Mouse (Mus musculus) layer of hippocampus, adult 9-11 months (tissue): ENCODE measurements around the gene Pitx3.
A peak's percentile ranks its signal among the peaks of the same experiment; 100 is the strongest.
"Not testable (repeated sequence)": the region's sequence is repeated elsewhere in the genome, so short reads cannot be mapped to it uniquely, and the experiment has no call there.

ENCODE experiments used
- DNase-seq: peaks from one replicate; pipeline ENCODE4 v3.0.0; 2022

Pitx3 gene

DNA sequence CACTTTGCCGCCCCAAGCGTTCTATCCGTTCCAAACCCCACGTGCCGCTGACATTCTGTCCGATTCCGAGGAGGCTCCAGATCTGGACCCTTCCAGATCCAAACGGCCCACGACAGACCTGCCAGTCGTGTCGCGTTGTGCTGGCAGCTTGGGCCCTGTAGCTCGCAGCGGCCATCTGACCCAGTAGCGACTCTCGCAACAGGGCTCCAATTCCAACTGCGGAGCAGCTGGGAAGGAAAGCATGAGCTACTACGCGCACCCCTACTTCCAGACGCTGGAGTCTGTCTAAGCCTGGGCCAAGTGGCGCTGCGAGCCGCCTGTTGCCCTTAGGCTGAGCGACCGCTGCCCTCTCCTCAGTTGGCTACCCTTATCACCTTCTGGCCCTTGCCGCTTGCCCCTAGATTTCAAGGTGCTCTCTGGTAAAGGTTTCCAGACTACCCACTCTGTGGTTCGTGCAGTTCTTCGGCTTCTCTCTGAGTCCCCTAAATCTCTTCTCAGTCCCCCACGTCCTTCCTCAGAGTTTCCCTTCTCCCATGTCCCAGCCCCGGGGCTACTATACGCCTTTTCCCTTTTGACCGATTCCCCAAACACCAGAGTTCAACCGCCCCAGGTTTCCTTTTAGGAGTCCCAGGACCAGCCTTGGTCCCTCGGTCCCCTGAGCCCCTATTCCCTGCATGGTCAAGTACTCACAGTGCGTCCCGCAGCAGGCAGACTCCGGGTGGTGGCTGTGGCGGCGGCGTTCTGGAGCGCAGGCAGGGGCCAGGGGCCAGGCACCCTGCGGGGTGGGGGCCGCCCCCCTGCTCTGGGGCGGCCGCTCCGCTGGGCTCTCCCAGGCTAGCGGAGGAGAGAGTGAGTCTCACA lies at the start of gene Pitx3:
Pitx3 (minus strand) TSS at position 816 of the 861 bp plus-strand sequence.
- DNase-seq = no peak

DNA sequence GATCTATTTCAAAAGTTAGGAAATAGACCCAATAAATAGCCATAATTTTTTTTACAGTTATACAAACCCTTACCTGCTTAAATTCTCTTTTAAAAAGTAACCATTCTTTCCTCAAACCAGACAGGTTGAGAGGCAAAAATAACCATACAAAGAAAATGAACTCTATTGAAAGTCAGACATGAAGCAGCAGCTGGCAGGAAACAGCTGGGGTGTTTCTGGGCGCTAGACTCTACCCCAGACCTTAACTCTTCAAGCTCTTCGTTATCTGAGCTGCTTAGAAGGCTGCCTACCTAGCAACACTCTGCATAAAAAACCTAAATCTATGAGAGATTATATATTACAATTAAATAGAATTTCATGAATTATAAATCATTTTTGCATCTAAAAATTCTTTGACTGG lies 39.1 kb upstream of the Pitx3 start:
- DNase-seq = no peak

DNA sequence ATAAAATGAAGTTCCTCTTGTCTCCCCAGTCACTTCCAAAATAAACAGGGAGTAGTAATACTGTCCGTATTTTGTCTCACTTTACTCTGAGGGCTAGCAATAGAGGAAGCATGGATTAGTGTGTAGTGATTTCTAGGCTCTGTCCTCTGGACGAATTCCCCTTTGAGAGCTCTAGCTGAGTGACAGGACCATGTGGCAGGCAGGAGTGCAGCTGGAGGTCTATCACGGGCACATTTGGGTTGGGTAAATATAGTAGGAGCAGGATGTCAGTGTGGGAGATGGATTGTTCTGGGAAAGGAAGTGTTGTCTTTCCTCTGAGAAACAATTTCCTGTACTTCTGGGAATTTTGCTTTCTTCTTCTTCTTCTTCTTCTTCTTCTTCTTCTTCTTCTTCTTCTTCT lies 38.5 kb upstream of the Pitx3 start:
- peak; percentile 44 for DNase-seq

DNA sequence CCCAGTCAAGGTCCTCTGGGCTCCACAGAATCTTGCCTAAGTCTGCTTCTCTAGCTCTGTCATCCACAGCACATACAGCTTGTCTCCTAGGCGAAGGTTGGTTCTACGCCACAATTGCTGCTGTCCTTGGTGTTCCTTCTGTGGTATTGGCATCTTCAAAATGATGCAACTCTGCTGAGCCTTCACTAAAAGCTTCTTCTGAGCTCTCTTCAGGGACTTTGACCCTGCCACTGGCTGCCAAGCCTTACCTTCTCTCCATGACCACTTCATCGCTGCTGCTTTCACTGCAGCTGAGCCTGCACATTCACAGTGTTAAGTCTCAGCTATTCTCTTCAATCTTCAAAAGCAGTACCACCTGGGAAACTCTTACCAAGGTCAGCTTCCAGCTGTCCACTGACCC lies 34.1 kb upstream of the Pitx3 start:
- DNase-seq = no peak

DNA sequence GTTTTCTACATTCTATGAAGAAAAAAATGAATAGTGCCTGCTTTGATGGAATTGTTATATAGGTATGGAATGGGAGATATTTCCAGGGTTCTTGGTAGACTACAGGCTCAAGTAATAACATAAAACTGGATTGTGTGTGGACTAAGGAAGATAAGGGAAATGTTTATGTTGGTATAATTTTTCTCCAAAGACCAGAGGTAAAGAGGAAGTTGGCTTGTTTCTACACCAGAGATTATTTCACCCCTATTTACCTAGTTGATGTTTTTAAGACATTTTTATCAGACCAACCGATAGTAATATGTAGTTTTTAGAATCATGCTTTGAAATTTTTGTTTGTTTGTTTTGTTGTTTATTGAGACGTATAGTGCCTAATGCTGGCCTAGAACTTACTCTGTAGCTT lies 32.1 kb upstream of the Pitx3 start:
- DNase-seq = no peak

DNA sequence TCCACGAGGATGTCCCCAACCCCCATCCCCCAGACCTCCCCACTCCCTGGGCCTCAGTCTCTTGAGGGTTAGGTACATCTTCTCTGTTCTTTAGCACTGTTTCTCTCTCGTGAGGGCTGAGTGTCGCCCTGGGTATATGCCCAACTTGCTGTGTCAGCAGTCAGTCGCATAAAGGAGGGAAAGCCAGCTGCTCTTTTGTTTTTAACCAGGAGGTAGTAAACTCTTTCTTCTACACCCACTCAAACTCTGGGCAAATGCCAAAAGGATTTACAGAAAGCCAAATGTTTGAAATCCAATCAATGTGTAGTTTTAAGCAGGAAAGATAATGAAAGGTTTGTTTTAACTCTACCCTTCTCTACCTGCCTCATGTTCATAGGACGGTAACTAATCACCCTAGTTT lies 28.9 kb upstream of the Pitx3 start:
- no peak for DNase-seq

DNA sequence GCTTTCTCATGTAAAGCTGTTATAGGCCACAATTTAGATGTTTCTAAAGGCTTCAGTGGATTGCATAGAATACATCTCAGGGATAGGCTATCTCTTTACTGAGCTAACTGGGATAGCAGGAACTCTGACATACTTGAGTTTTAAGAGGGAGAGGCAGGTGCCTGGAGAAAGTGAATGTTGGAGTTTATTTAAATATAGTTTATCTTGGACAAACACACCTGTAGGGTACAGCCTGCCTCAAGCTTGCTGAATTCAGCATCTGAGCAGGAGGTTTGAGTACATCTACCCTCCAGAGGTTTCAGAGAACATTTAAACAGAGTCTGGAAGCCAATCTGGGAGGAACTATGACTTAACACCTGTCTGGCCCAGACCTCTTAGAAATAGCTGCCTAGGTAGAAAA lies 27.0 kb upstream of the Pitx3 start:
- DNase-seq = no peak

DNA sequence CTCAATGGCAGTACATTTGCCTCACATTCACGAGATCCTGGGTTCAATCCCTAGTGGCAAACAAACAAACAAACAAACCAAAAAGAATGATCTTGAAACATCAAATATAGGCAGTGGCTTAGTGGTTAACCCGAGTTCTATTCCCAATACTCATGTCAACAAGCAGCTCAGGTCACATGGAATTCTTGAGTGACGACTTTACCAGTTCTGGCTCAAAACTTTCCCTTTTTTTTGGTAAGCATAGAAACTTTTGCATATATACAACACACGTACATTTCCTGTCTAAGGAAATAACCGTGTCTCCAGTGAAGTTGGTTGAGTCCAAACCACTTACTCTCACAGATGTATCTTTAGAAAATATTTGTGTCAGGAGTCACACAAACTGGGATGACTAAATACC lies 24.4 kb upstream of the Pitx3 start:
- no peak for DNase-seq

DNA sequence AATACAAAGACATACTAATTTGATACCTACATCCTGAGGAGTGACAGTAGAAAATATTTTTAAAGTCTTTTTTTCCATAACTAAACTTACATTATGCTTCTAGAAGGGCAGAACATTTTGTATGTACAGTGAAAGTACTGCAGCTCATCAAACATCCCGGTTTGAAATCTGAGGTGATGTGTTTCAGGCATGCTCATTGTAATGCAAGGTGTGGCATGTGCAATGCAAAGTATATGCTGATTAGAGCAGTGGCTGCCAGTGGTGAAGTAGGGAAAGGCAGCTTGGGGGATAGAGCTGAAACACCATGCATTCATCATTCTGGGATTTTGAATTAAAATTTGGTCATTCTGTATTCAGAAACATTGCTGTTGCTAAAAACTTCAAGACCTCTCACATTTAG lies 21.8 kb upstream of the Pitx3 start:
- DNase-seq = no peak

DNA sequence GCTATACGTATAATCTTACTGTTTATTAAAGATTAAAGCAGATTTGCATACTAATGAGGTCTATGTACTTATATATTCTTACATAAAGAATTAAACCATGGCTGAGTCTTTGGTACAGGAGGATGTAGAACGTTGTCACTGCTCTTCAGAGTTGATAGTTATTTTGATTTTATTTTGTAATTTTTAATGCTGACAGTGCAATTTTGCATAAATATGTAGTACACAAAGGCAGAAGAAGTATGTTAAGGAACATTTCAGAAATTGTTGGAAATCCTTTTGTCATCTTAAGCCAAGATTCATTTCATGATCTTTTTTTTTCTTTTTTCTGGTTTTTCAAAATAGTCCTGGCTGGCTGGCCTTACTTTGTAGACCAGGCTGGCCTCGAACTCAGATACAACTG lies 21.3 kb upstream of the Pitx3 start:
- no peak for DNase-seq

DNA sequence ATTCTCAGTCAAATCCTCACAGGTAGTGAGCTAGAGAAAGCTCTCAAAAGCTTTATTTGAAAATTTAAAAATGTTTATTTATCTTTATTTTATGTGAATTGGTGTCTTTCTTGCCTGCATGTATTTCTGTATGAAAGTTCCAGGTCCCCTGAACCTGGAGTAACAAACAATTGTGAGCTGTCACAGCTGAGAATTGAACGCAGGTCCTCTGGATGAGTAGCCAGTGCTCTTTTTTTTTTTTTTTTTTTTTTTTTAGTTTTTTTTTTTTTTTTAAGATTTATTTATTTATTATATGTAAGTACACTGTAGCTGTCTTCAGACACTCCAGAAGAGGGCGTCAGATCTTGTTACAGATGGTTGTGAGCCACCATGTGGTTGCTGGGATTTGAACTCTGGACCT lies 19.0 kb upstream of the Pitx3 start:
- not testable (repeated sequence) for DNase-seq

DNA sequence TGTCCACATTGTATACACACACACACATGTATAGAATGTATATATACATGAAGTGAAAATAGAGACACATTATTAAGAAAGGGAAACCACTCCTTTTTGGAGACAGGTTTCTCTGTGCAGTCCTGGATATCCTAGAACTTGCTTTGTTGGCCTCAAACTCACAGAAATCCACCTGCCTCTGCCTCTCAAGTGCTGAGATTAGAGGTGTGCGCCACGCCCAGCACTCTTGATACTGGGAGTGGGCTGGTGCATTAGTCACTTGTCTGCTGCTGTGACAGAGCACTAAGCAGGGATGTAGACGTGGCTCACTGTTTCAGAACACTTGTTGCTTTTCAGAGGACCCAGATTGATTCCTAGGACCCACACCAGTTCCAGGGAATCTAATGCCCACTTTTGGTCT lies 17.8 kb upstream of the Pitx3 start:
- DNase-seq = no peak

DNA sequence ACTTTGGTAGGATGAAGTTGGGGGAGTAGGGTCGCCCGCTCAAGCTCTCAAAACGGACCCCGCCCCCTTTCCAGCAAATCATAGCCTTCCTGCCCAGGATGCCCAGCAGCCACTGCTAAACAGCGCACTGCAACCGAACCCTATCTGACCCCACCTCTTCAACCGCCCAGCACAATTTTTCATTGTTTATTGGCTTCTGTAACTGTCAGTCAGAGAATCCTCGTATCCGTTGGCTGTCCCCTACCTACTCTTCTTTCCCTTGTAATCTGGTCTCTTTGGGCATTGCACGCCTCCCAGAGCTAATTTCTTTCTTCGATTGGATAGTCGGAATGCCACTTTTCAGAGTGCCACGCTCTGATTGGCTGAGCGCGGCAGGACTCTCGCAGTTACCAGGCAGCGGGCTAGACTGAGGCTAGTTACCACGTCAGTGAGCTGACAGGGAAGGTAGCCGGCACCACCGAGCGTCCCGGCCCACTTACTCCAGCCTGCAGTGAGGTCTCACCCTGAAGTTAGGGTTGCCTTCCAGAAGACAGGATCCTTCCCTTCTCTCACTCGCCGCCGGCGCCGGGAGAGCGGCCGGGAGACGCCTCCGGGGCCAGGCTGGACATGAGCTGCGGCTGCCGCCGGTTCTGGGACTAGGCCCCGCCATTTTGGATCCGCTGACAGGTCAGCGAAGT lies 4.1 kb upstream of the Pitx3 start, which contains the start of gene Gbf1:
Gbf1 (plus strand) TSS at position 383 of the 677 bp plus-strand sequence.
- peak; percentile 99 for DNase-seq

DNA sequence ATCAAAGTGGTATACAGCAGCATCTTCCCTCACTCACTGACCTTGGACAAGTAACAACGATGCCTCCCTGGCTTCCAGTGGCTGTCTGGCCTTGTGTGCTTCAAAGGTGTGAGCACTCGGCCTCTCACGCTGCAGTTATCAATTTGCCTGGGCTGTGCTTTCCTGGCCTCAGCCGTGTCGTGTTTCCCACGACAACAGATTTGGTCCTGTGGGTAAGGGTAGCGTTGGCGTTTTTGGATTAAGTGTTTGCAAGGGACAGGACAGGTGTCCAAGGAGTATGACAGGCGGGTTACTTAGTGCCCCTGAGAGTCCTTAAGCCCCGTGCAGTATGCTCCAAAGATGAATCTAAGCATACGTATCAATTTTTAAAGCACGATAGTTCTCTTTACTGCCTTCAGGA lies 965 bp upstream of the Pitx3 start:
- no peak for DNase-seq

DNA sequence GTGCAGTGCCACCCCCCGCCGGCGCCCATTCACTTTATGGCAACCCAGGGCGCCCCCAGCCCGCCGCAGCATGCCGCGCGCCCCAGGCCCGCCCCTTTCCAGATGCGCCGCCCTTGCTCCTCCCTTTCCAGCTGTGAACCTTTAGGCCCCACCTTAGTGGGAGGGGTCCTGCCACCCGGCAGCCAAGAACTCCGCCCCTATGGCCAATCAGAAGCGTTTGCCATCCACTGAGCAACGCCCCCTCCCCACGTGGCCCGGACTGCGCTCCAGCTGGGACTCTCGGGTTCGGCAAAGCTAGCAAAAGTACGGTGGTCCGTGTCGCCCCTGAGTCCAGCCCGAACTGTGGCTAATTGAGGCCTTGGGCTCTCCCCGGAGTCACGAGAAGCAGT lies 240 bp upstream of the Pitx3 start:
- DNase-seq = peak; percentile 52

DNA sequence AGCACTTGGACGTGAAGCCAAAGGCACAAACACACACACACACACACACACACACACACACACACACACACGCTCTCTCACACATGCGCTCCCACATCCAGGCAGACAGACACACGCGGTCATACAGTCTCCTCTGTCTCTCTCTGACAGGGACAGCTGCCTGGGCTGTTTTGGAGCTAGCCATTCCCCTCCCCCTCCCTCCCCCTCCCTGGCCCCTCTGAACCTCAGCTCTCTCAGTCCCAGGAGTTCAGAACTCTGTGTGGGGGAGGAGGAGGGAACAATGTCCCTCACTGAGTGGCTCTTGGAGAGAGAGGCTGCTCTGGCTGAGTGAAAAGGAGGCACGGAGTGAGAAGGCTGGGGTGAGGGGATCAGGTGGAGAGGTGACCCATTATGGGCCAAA lies 7.0 kb downstream of the Pitx3 start:
- DNase-seq = no peak

DNA sequence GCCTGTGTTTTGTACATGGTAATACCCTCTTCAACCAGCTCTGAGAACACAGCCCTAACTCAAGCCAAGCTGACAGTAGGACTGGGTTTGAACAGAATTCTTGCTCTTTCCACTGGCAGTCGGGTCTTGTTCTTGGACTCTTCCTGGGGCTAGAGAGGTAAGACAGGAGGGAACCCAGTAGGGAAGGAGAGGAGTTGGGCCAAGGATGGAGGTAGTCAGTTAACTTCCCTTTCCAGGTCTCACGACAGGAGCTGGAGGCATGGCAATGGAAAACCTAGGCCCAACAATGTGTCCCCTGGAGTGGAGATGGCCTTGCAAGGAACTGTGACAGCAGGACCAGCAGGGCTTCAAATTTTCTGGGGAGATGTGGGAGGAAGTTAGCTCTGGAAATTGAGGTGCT lies 7.8 kb downstream of the Pitx3 start:
- DNase-seq = no peak

DNA sequence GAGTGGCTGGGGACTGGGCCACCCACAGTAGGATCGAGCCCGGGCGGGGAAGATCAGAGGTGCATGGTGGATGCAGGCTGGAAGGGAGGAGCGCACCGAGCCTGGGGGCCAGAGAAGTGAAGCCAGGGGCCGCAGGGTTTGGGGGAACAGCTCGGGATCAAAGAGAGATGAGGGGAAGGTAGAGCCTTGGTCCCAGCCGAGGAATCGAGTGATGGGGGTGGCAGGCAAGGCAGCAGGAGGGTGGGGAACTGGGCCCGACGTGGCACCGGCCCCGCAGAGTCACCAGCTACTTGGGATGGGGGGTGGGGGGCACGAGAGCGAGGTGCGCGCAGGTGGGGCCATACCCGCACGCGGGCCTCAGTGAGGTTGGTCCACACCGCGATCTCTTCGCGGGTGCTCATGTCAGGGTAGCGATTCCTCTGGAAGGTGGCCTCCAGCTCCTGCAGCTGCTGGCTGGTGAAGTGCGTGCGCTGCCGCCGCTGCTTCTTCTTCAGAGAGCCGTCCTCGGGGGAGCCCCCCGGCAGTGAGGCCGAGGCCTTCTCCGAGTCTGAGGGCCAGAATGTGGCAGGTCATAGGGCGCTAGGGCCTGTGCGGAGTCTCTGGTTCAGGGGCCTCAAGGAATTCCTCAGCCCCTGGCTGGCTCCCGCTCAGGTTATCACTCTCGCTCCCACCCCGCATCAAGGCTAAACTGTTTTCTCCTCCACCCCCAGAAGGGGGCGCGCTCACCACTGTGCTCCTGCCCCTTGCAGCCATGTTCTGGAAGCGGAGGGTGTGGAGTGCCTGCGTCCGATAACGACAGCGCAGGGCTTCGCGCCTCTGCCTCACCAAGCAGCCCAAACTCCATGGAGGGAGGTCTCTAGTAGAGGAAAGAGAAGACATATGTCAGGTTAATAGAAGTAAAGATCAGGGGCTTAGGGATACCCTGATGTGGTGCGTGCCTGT lies 11.2 kb downstream of the Pitx3 start:
- DNase-seq = no peak

DNA sequence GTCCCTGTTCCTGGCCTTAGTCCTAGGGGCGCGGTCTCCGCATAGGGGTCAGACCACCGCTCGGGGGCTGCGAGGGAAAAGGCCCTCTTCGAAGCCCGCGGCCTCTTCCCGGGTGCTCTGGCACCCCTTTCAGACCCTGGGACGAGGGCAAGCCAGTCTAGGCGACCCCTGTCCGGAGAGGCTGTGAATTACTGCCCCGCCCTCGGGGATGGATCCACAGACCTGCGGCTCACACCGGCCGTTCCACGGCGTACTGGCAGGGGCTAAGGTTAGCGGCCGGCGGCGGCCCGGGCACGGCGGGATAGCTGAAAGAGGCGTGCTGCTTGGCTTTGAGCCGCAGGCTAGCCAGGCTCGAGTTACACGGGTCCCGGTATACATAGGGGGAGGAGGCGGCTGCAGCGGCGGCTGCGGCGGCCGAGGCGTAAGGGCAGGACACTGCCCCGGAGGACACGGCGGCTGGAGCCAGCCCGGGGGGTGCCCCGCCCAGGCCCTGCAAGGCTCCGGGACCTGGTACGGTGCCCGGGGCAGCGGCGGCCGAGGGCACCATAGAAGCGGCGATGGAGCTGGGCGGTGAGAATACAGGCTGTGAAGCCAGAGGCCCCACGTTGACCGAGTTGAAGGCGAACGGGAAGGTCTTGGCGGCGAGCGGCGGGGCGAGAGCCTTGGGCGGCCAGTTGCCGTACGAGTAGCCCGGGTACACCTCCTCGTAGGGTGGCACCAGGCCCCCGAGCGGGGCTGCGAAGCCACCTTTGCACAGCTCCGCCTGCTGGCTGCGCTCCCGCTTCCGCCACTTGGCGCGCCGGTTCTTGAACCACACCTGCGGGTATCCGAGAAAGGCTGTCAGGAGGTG lies 12.1 kb downstream of the Pitx3 start:
- DNase-seq = no peak

DNA sequence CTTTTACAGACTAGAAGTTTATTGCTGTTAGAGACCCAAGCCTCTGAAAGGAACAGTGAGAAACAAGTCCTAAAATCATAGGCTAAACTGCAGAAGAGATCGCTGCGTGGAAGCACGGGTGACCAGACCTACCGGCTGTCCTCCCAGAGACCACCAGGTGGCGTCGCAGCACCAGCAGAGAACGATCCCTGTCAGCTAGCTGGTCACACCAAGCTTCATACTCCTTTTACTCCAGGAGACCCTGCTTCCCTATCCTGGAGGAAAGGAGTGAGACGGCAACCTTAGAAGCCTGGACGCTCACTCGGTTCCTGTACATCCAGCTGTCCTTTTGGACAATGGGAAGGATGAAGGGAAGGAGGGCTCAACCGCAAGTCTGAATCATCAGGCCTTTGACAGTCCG lies 12.8 kb downstream of the Pitx3 start:
- DNase-seq = peak; percentile 81

DNA sequence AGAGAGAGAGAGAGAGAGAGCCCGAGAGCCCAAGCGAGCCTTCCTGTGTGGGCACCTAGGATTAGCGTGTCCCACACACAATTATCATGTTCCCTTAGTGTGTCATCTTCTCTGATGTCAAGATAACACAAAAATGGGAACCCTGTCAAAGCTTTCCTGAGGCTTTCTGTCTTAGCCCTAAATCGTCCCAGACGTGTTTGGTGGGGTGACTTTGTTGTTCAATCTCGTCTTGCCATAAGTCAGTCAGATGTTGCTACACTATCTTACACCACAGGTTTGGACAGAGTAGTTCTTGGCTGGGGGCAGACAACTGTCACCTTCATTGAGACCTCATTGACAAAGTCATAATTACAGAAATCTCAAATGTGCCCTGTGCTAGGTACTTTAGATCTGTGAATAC lies 15.5 kb downstream of the Pitx3 start:
- no peak for DNase-seq
